Mouse (Mus musculus) heart, embryonic 12.5 days (tissue): Measurements from ENCODE around the gene Jmjd6. TPM values are rescaled to one million over a fixed set of nuclear protein-coding genes. Genes with fewer than 3 reads are reported as not detected.

ENCODE experiments used
- ATAC-seq: fragments of 200-750 bp; cut with Nextera tagmentation; 2 replicates; pipeline ENCODE4 v1.8.0; 2017; ENCODE audit warnings: moderate TSS enrichment, moderate library complexity; ENCODE audit not compliant: insufficient number of reproducible peaks, low FRiP score
- H3K27ac ChIP-seq: fragments of 300-500 bp; sonication (generic); 2 replicates; pipeline ENCODE4 v1.5.1; 2016; ENCODE audit warnings: mild to moderate bottlenecking, moderate library complexity; ENCODE audit not compliant: poor library complexity, severe bottlenecking
- H3K27me3 ChIP-seq: fragments of 300-500 bp; sonication (generic); replicated peaks from 2 replicates; pipeline ENCODE4 v1.6.1; 2016; ENCODE audit warnings: mild to moderate bottlenecking, moderate library complexity
- H3K36me3 ChIP-seq: fragments of 300-500 bp; sonication (generic); 2 replicates; pipeline ENCODE4 v1.6.1; 2016; ENCODE audit warnings: mild to moderate bottlenecking, moderate library complexity
- H3K4me1 ChIP-seq: fragments of 300-500 bp; sonication (generic); replicated peaks from 2 replicates; pipeline ENCODE4 v1.6.1; 2016; ENCODE audit warnings: mild to moderate bottlenecking
- H3K4me2 ChIP-seq: fragments of 300-500 bp; sonication (generic); 2 replicates; pipeline ENCODE4 v1.6.1; 2016; ENCODE audit warnings: mild to moderate bottlenecking, moderate library complexity
- H3K4me3 ChIP-seq: fragments of 300-500 bp; sonication (generic); 2 replicates; pipeline ENCODE4 v1.5.1; 2016; ENCODE audit warnings: mild to moderate bottlenecking
- H3K9ac ChIP-seq: fragments of 300-500 bp; sonication (generic); 2 replicates; pipeline ENCODE4 v1.6.1; 2016; ENCODE audit warnings: mild to moderate bottlenecking, moderate library complexity
- H3K9me3 ChIP-seq: fragments of 300-500 bp; sonication (generic); replicated peaks from 2 replicates; pipeline ENCODE4 v1.6.1; 2016; ENCODE audit warnings: mild to moderate bottlenecking, moderate library complexity
- WGBS: fragments of 180-500 bp; shearing (Covaris S2); methylation state at CpG from one replicate; pipeline ENCODE4 v1.1.7; 2016; 5-methylcytosine and 5-hydroxymethylcytosine counted together
- polyA plus RNA-seq: library from polyadenylated mRNA; unstranded; fragments of >200 nt; fragmentation: Nextera tagmentation; extraction: Ambion mirVana; gene quantifications from 2 replicates; pipeline ENCODE4 v1.2.1, GENCODE M21; 2016

The Jmjd6 gene
- polyA plus RNA-seq, result 76.9 and 77.8 TPM in 2 replicates

DNA sequence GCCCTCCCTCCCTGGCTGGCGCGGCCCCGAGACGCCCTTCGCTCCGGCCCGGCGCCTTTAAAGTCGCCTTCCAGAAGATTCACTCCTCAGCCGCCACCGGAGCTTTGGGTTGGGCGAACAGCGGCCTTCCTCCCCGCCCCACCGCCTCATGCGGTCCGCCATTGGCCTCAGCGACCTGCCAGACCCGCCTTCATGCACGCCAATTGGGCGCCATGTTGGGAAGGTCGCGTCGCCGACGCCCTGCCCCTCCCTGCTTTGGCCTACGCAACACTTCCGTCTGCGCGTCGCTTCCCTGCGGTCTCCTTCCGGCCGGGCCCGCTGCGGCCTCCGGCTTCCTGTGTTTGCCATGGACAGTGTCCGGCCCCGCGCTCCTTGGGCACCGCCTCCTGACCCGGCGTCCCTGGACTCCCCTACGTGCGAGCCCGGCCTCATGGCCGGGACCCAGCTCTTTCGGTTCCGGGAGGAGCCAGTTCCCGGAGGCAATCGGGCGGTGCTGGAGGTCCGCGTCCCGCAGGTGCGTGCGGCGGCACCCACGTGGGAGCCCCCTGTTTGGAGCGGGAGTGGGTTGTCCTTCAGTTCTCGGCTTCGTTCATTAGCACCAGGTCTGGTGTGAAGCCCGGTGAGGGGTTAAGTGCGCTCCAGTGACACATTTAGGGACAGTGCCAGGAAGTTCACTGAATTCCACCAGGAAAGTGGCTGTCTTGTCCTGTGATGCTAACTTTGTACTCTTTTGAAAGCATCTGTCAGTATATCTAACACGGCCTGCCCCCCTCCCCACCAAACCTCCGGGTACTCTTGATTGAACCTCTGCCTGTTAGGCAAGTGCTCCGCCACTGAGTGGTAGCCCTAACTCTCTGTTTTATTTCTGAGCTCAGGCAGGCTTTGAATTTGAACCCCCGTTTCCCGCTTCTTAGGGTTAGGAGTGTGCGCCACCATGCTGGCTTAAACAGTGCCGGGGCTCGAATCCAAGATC is at the start of gene Jmjd6, which contains the start of gene Mettl23:
Gene Jmjd6, minus strand, starts transcription at position 189 of the 973 bp plus-strand sequence.
Gene Mettl23, plus strand, starts transcription at position 18 of the 973 bp plus-strand sequence.
- Histone ChIP-seq H3K4me3 (peak within 1 kb of the TSS; percentile 79), H3K9me3 (no peaks in the 10 kb centered on the region), H3K27ac (peak within 1 kb of the TSS; percentile 99), H3K4me1 (peaks cover 37% of the 10 kb centered on the region), H3K36me3 (peaks cover 48% of the 10 kb centered on the region), H3K4me2 (peak within 1 kb of the TSS; percentile 93), H3K27me3 (no peaks in the 10 kb centered on the region), H3K9ac (peak within 1 kb of the TSS; percentile 94)
- peak; percentile 94 for ATAC-seq
- WGBS, result 1% methylated on average over 72 of the region's 72 CpGs

DNA sequence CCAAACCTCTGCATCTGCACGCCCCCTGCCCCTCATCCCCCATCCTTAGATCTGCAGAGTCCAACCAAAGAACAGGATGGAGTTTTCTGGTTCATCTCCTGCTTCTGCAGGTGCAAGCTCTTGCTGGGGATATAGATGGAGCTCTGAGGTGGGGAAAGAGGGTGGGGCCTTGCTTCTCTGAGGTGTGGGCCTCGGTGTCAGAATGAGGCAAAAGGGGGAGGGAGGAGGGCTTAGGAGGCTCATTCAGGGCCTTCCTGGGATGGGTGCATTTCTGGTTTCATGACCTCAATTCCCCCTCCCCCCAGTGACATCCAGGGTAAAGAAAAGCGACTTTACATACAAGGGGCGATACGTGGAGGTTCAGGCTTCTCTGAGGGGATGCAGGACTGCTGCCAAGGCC is 43.9 kb upstream of the Jmjd6 start:
- Histone ChIP-seq H3K27ac (no peak overlapping the region), H3K36me3 (no peaks in the 10 kb centered on the region), H3K4me2 (no peak overlapping the region), H3K27me3 (peaks cover 48% of the 10 kb centered on the region), H3K4me3 (no peak overlapping the region), H3K9ac (no peak overlapping the region), H3K4me1 (peaks cover 6% of the 10 kb centered on the region), H3K9me3 (no peaks in the 10 kb centered on the region)
- WGBS, result 59% methylated on average over 5 of the region's 5 CpGs
- no peak for ATAC-seq

- Histone ChIP-seq H3K9me3 (no peaks in the 10 kb centered on the region), H3K36me3 (no peaks in the 10 kb centered on the region), H3K9ac (peak overlapping the region; percentile 42), H3K4me2 (peak overlapping the region; percentile 69), H3K4me1 (peaks cover 6% of the 10 kb centered on the region), H3K4me3 (peak overlapping the region; percentile 40), H3K27me3 (peaks cover 47% of the 10 kb centered on the region), H3K27ac (no peak overlapping the region)
- 3% methylated on average over 28 of the region's 28 CpGs for WGBS
- ATAC-seq, result peak; percentile 51; the same call in 1 of the 2 replicates
These were observed 42.3 kb upstream of the Jmjd6 start for GRCm38 (mm10) chr11:116885275-116886151.

DNA sequence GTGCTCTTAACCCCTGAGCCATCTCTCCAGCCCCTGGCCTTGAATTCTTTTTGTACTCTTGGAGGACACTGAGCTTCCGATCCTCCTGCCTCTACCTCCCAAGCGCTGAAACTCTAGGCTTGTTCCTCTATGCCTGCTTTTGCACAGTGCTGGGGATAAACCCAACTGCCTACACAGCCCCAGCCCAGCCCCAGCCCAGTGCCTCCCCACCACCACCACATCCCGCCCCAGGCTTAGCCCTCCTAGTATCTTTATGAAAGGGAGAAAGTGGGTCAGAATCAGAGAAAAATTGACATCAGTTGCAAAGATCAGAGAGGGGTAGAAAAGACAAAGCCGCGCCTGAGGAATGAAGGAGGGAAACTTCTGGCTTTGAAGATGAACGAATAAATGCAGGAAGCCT is 40.8 kb upstream of the Jmjd6 start:
- Histone ChIP-seq H3K36me3 (no peaks in the 10 kb centered on the region), H3K4me1 (peaks cover 6% of the 10 kb centered on the region), H3K27me3 (peaks cover 34% of the 10 kb centered on the region), H3K4me3 (no peak overlapping the region), H3K27ac (no peak overlapping the region), H3K4me2 (no peak overlapping the region), H3K9me3 (no peaks in the 10 kb centered on the region), H3K9ac (no peak overlapping the region)
- no peak for ATAC-seq
- WGBS, result 81% methylated on average over 6 of the region's 6 CpGs

- Histone ChIP-seq H3K4me1 (peaks cover 6% of the 10 kb centered on the region), H3K27me3 (peaks cover 18% of the 10 kb centered on the region), H3K4me3 (no peak overlapping the region), H3K9me3 (no peaks in the 10 kb centered on the region), H3K9ac (no peak overlapping the region), H3K27ac (no peak overlapping the region), H3K36me3 (no peaks in the 10 kb centered on the region), H3K4me2 (no peak overlapping the region)
- ATAC-seq, result no peak
- WGBS, result 74% methylated on average over 10 of the region's 10 CpGs
These were observed 39.2 kb upstream of the Jmjd6 start for GRCm38 (mm10) chr11:116882446-116882845.

GRCm38 (mm10) chr11:116881440-116881839 is 38.2 kb upstream of the Jmjd6 start:
- Histone ChIP-seq H3K9me3 (no peaks in the 10 kb centered on the region), H3K4me3 (no peak overlapping the region), H3K4me2 (no peak overlapping the region), H3K36me3 (no peaks in the 10 kb centered on the region), H3K9ac (no peak overlapping the region), H3K4me1 (peaks cover 6% of the 10 kb centered on the region), H3K27me3 (peaks cover 7% of the 10 kb centered on the region), H3K27ac (no peak overlapping the region)
- 80% methylated on average over 5 of the region's 5 CpGs for WGBS
- no peak for ATAC-seq

DNA sequence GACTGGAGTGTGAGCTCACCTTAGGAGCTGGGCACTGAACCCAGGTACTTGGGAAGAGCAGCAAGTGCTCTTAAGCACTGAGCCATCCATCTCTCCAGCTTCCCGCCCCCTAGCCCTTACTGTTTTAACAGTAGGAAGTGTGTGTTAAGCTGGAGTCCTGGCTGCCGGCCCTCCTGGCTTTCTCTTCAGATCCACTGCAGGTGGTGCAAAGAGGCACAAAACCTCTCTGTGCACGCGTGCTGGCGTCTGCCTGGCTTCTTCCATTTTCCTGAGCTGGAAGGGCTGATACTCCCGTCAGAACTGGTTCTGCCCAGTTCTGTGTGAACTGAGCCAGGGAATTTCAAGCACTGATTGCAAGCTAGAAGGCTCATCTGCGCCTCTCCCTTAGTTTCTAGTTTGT is 37.6 kb upstream of the Jmjd6 start:
- H3K9ac ChIP-seq, result no peak overlapping the region
- no peaks in the 10 kb centered on the region for H3K9me3 ChIP-seq
- no peak overlapping the region for H3K4me3 ChIP-seq
- H3K4me1 ChIP-seq, result peaks cover 4% of the 10 kb centered on the region
- WGBS, result 71% methylated on average over 7 of the region's 7 CpGs
- H3K36me3 ChIP-seq, result peaks cover 2% of the 10 kb centered on the region; the same call in 1 of the 2 replicates
- no peak overlapping the region for H3K27ac ChIP-seq
- ATAC-seq, result no peak
- no peak overlapping the region for H3K4me2 ChIP-seq
- H3K27me3 ChIP-seq, result peaks cover 1% of the 10 kb centered on the region; the same call in 1 of the 2 replicates

DNA sequence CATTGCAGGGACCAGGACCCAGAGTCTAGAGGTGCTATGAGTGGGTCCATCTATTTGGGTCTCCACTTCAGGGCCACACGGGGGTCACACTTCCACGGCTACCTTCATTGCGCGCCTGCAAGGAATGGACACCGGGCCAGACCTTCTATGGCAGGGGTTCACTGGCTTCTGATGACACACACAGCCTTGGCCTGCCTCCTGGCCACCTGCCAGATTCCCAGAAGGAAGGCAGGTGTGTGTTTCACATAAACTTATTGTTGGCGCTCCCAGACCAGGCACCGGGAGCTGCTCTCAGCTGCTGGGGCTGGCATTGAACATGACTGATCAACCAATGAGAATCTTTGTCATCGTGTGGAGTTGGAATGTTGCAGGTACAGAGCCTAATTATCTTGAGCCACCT is 35.2 kb upstream of the Jmjd6 start:
- H3K4me3 ChIP-seq, result no peak overlapping the region
- no peaks in the 10 kb centered on the region for H3K9me3 ChIP-seq
- no peak overlapping the region for H3K4me2 ChIP-seq
- H3K27ac ChIP-seq, result no peak overlapping the region
- H3K36me3 ChIP-seq, result peaks cover 24% of the 10 kb centered on the region
- H3K9ac ChIP-seq, result no peak overlapping the region
- no peaks in the 10 kb centered on the region for H3K27me3 ChIP-seq
- 87% methylated on average over 8 of the region's 8 CpGs for WGBS
- ATAC-seq, result no peak
- no peaks in the 10 kb centered on the region for H3K4me1 ChIP-seq

DNA sequence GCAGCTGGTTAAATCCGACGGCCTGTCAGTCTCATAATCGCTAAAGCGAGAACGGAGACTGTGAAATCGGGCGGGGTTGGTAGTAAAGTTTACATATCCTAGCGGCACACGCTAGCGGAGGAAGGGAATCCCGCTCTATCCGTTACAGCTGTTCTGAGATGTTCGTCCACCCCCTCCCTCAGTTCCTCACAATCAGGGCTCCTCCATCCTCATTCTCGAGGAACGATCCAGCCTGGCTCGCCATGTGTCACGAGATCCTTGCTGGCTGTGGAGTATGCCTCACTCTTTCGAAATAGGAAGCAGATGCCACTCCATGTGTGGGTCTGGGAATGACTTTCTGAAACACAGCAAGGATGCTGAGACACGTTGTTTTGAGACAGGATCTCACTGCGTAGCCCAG is 30.7 kb upstream of the Jmjd6 start:
- no peak for ATAC-seq
- H3K4me1 ChIP-seq, result peaks cover 8% of the 10 kb centered on the region; the same call in 1 of the 2 replicates
- WGBS, result 93% methylated on average over 20 of the region's 20 CpGs
- H3K36me3 ChIP-seq, result peaks cover 57% of the 10 kb centered on the region
- H3K9ac ChIP-seq, result no peak overlapping the region
- no peak overlapping the region for H3K27ac ChIP-seq
- no peaks in the 10 kb centered on the region for H3K27me3 ChIP-seq
- H3K4me2 ChIP-seq, result no peak overlapping the region
- no peaks in the 10 kb centered on the region for H3K9me3 ChIP-seq
- H3K4me3 ChIP-seq, result no peak overlapping the region

DNA sequence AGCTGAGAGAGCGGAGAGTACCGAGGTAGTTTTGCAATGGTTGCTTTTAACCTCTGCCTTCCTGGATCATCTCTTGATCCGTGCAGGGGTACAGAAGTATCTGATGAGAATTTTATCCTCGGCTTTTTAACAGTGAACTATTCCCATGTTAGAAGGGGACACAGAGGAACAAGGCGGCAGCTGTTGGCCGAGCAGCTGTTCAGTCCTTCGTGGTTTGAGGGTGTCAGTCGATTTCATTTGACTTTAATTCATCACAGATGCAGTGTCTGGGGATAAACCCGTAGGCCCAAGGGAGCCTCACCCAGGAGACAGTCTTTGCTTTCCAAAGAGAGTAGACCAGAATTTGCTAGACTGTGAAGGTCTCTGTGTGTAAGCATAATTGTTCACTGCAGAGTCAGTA is 28.3 kb upstream of the Jmjd6 start:
- Histone ChIP-seq H3K4me2 (no peak overlapping the region), H3K4me3 (no peak overlapping the region), H3K9ac (no peak overlapping the region), H3K4me1 (peaks cover 12% of the 10 kb centered on the region), H3K27ac (no peak overlapping the region), H3K9me3 (no peaks in the 10 kb centered on the region), H3K36me3 (peaks cover 68% of the 10 kb centered on the region), H3K27me3 (no peaks in the 10 kb centered on the region)
- WGBS, result 90% methylated on average over 9 of the region's 9 CpGs
- ATAC-seq, result no peak

DNA sequence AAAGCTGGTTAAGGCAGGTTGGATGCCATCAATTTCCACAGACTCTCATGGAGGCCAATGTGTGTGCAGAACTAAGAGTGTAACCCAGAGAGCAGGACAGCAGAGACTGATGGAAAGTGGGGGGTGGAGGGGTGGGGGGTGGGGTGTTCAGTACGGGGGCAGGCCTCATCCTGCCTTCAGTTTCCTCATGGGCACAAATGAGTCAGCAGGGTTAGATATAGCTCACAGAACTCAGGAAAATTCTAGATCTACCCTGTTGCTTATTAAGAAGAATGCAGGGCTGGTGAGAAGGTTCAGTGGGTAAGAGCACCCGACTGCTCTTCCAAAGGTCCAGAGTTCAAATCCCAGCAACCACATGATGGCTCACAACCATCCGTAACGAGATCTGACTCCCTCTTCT is 26.4 kb upstream of the Jmjd6 start:
- no peak overlapping the region; the same call in 1 of the 2 replicates for H3K9ac ChIP-seq
- no peak overlapping the region for H3K4me2 ChIP-seq
- no peak for ATAC-seq
- no peak overlapping the region for H3K27ac ChIP-seq
- peaks cover 68% of the 10 kb centered on the region for H3K36me3 ChIP-seq
- no peaks in the 10 kb centered on the region for H3K9me3 ChIP-seq
- H3K27me3 ChIP-seq, result no peaks in the 10 kb centered on the region
- H3K4me3 ChIP-seq, result no peak overlapping the region
- 63% methylated on average over 4 of the region's 4 CpGs for WGBS
- peaks cover 16% of the 10 kb centered on the region for H3K4me1 ChIP-seq
